Mouse (Mus musculus) megakaryocyte, embryonic 14.5 days (primary cell): Measurements from ENCODE around the gene Ltbp1.

Experiments
- FLI1 ChIP-seq: IDR thresholded peaks from 2 replicates; pipeline ENCODE4 v1.6.1; 2012; ENCODE audit warnings: low read length, inconsistent platforms, mixed read lengths
- GATA1 ChIP-seq: IDR thresholded peaks from 3 replicates; pipeline ENCODE4 v1.6.1; 2012; ENCODE audit warnings: mixed read lengths, low read length, inconsistent platforms, borderline replicate concordance

DNA sequence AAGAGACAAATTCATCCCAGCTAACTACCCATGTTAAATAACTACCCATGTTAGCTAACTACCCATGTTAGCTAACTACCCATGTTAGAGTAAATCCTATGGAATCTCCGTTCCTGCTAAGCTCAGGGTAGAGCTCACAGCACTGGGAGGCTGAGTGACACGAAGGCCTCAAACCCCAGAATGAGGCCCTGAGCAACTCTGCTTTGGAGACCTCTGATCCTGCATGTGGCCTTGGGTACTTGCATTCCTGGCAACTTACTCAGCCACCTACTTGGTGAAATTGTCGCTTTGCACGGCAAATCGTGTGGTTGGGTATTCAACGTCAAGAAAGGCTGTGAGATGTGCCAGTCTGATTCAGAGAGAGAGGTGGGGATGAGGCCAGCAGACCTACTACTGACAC, 50.6 kb downstream of the Ltbp1 start:
- TF ChIP-seq GATA1 (no peak), FLI1 (no peak)
